Mouse (Mus musculus) gastrocnemius, postnatal 25 days (tissue): Measurements from ENCODE around the gene Fbxo8. TPM values are rescaled to one million over a fixed set of nuclear protein-coding genes. Genes with fewer than 3 reads are reported as not detected.

Experiments used
- DNase-seq: peaks from one replicate; pipeline ENCODE4 v3.0.0; 2022
- long read RNA-seq, 2 experiments: library from polyadenylated mRNA; stranded (forward); transcript quantifications; one replicate each; pipeline ENCODE4 v2.0.0; 2021
- total RNA-seq, 2 experiments: library from RNA; stranded (reverse); gene quantifications; 1 replicate in 1 of 2; 2 replicates in 1 of 2; pipeline ENCODE4 v1.2.3; 2021

Gene Fbxo8
- 10 to 100 TPM; 19.9 to 20.1 TPM for total RNA-seq
- long read RNA-seq, experiment 1, transcript Fbxo8-201 (6 exons, 3,571 nt), result major isoform, 11 of 13 reads
- long read RNA-seq, experiment 1, partial matches to known transcripts, result 0 of 13 reads
- long read RNA-seq, experiment 1, other reads (novel, unspliced or antisense), result 1 of 13 reads
- long read RNA-seq, experiment 2, transcript Fbxo8-201 (6 exons, 3,571 nt), result major isoform, 14 of 20 reads
- long read RNA-seq, experiment 2, partial matches to known transcripts, result 1 of 20 reads
- long read RNA-seq, experiment 2, other reads (novel, unspliced or antisense), result 5 of 20 reads

DNA sequence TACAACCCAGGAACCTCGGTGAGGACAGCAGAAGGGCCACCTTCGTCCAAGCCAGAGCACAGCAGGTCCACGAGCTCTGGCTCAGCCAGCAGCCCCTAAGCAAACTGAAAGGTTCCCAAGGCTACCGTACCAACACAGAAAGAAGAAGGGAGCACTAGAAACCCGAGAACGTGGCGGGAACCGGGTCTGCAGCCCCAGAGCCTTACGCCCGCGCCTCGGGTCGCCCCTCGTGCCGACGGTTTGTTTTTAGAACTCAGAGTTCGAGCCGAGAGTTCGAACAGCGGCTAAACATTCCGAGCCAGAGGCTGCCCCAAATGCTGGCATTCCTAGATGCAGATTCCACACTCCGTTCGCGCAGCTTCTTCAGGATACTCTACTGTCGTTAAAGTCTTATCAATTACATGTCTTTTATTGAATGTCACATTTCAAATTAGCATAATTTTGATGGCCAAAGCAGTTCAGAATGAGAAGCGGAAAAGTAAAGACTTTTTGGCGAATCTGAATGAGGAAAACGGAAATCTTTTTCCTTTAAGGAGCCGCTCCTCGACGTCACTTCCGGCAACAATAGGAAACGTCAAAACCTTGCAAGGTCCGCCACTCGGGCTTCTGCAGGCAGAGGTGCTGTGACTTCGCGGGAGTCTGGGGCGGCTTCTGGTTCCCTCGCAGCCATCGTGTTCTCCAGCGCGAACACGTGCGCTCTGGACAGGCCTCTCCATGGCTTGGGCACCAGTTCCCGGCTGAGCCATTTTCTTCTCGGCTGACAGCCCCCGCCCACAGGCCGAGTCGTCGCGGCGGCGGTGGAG is at the start of gene Fbxo8, which contains the start of gene Cep44:
Gene Fbxo8, plus strand, starts transcription at position 533 of the 803 bp plus-strand sequence.
Gene Cep44, minus strand, starts transcription at position 490 of the 803 bp plus-strand sequence.
- peak; percentile 73 for DNase-seq

DNA sequence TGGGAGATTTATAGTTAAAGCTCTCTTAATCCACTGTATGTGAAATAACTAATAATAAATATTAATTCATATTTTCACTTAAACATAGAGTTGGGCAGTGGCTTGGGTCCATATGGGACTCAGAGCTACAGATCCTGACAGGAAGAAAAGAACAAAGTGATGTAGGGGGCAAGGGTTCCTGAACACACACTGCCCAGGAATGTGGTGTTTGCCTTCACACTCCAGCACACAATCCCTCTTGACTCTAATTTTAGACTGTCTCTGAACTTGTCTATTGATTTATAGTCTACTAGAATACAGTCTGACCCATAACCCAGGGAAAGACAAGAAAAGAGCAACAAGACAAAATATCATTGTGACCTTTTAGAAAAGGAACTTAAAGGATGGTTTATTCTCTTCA is 49.0 kb upstream of the Fbxo8 start:
- DNase-seq, result no peak

DNA sequence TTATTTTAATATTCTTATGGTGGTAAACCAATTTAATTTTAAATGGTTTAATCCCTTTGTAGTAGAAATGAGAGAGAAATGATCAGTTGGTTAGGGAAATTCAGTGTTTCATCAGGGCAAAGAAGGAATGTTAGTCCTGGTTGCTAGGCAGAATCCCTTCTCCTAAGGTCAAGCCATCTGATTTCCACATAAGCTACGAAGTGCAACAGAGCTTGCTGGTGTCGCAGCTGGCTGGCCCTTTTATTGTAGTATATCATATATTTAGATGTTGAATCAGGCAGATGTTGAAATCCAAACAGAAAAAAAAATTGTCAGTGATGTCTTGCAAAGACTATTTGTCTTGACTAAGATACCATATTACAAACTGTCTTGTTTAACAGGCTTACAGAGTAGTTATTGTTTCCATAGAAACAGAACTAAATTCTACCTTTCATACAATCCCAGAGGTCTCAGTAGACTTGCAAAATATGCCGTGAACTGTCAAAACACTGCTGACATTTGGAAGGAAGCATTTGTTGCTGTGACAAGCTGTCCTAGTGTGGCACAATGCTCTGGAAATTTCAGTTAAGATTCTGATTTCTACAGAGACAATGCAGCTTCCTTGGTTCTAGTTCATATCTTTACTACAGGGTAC is 42.5 kb upstream of the Fbxo8 start:
- DNase-seq, result no peak

DNA sequence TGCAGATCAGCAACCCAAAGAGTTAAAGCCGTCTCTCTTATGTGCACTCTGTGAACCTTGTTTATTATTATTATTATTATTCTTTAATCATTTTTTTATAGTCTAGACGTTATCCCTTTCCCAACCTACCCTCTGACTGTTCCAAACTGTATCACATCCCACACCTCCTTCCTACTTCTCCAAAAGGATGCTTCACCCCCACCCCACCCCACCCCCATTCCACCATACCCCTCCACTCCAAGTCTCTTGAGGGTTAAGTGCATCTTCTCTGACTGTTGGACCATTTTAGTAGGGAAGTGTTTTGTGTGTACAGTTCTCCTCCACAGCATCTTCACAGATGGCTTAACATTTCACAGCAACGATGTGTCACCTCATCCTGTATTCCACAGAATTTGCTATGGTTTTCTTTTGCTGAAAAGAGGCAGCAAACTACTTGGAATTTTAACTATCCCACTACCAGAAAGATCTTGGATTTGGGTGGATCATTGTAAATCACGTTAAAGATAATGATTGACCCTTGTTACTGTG is 41.9 kb upstream of the Fbxo8 start:
- DNase-seq, result no peak

DNA sequence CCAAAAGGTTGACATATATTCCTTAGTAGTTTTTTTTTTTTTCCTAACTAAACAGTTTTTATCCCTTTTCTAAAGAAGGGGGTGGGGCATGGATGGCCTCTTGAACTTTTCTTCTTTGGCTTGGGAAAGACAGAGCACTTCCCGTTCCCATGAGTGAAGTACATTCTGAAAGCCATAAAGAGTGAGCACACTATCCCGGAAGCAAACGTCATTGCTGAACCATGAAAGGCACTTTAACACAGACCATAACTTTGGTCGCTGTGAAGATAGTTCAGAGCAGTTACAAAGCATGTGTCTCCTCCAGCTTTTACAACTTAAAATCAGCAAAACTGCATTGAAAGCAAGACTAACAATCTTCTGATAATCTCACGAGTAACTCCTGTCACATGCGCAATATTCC is 32.0 kb upstream of the Fbxo8 start:
- DNase-seq, result no peak

DNA sequence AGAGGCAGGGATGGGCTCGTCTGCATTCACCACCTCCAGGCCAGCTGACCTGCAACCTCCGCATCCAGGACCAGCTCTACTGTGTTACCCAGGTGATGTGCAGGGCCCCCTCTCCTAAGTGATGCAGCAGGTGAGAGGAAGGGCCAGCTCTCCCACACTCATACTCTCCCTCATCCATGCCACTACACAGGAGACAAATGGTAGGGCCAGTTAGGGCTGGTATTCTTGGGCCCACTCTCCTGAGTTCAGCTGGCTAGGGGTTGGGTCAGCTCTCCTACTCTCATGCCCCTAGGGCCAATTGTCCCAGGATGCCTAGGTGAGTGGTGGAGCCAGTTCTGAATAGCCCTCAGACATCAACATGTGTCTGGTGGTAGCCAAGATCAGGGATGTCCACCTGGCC is 30.6 kb upstream of the Fbxo8 start:
- no peak for DNase-seq

DNA sequence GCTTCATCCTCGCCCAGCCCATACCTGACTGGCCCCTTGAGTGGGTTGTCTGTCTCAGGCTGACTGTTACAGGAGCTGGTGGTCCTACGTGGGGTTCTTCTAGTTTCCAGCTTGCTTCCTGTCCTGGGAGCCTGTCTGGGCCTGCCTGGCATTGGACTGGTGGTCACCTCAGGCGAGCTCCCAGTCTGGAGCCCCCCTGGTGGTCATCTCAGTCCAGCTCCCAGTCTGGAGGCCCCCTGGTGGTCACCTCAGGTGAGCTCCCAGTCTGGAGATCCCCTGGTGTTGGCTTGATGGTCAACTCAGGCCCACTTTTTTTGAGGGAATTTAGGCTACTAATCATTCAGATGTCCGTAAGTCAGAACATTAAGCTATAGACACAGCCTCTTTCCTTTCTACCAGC is 29.8 kb upstream of the Fbxo8 start:
- no peak for DNase-seq

DNA sequence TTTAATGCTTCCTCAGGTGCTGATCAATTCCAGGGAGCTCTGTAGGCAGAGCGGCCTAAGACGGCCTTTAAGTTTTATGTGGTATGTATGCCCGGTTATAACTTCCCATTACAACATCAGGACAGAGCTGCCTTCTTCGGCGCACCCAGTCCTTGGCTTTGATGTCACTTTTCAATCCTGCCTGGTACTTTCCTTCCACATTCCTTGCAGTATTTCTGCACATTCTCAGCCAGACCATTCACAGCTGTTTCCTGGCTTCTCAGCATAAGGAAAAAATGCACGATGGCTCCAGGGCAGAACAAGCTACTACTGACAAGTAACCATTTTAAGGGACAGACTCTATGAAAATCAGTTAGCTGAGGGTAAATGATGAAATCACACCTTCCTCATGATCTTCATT is 22.0 kb upstream of the Fbxo8 start:
- no peak for DNase-seq

DNA sequence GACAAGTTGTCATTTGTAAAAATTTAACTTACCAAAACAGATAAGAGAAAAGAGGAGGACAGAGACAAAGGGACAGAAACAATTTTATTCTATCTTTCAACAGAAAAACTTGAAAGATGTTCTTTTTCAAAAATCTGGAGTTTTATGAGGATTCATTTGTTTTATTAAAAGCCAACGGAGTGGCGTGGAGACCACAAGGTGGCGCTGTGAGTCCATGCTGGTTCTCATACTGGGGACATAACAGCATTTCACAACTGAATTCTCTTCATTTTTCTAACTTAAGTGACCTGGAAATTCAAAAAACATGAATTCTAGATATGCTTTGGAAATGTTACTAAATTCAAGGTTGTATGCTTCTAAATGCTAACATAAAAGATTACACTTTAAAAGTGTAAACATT is 20.5 kb upstream of the Fbxo8 start:
- DNase-seq, result no peak

DNA sequence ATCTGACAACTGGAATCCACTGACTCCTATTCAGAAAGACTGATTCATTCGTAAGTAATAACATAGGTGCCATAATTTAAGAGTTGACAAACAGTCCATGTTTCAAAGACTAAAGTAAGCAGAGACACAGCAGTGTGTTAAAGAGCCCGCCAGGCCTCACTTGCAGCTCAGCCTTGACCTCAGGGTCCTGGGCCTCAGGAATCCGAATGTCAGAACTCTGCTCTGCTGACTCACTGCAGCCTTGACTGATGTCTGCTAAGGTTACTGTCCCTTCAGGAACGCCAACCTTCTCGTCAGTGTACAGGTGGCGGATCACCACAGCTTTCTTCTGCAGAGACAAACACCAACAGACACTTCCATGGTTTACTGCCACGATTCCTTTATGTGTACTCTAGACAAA is 10.2 kb upstream of the Fbxo8 start:
- no peak for DNase-seq

DNA sequence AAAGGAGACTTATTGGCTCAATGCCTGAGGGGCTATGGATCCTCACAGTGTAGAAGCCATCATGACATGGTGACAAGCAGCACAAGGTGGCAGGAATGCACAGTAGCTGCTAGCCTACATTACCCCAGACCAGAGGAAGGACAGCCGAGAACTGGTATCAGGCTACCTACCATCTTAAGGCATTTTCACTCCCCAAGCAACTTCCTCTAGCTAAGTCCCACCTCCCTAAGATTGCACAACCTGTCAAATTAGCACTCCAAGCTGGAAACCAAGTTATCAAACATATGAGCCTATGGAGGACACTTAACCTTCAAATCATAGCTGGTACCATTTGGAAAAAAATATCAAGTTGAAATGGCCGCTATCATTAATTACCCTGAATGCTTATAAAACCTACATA is 3.0 kb upstream of the Fbxo8 start:
- DNase-seq, result no peak

DNA sequence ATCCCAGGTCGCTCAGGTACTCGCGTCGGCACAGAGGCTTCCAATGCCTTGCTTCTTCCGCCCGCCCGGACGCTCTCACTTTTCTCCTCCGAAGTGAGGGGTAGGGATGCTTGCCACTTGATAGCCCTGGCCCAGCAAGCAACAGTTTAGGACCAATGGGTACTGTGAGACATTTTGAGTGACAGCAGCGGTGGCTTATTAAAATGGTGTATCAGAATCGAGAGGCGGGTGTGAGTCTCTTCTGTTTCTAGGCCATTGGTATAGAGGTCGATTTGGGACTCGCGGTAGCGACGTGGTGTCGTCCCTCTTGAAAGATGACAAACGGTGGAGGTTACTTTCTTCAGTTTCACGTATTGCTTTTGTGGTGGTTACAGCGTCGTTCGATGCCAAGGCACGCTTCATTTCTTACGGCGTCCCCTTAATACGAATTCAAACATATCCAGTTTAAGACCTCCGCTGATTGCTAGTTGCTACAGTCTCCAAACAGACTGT is 517 bp downstream of the Fbxo8 start:
- DNase-seq, result peak; percentile 91

DNA sequence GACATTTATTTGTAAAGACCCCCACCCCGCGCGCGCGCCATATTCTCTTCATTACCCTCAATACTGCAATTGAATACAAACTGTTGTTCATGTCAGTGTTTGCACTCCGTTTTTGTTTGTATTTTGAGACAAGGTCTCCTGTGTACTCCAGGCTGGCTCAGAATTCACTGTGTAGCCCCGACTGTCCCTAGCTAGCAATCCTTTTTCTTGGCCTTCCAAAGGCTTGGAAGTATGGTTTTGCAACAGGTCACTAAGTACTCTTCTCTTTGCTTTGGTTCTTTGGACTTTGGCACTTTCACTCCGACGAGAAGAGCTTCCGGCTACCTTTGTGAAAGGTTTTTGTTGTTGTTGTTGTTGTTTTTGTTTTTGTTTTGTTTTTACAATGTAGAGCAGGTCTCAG is 1.2 kb downstream of the Fbxo8 start:
- no peak for DNase-seq

DNA sequence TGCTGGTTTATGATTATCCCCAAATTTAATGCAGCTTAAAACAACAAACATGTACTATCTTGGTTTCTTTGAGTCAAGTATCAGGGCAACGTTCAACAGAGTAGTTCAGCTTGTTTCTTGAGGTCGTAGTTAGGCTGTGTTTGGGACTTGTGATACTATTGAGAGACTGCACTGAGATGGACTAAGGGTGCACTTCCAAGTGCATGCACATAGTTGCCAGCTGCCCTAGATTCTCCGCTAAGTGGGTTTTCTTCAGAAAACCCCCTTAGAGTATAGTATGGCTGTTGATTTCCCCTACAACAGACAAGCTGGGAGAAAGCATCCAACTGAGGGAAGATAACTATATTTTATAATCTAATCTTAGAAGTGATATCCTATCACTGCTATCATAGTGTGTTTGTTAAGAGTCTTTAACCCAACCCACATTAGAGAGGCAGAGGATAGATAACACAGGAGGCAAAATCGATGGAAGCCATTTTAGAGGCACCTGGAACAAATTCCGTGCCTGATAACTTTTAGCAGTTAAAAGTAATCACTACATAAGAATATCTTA is 1.7 kb downstream of the Fbxo8 start:
- no peak for DNase-seq

DNA sequence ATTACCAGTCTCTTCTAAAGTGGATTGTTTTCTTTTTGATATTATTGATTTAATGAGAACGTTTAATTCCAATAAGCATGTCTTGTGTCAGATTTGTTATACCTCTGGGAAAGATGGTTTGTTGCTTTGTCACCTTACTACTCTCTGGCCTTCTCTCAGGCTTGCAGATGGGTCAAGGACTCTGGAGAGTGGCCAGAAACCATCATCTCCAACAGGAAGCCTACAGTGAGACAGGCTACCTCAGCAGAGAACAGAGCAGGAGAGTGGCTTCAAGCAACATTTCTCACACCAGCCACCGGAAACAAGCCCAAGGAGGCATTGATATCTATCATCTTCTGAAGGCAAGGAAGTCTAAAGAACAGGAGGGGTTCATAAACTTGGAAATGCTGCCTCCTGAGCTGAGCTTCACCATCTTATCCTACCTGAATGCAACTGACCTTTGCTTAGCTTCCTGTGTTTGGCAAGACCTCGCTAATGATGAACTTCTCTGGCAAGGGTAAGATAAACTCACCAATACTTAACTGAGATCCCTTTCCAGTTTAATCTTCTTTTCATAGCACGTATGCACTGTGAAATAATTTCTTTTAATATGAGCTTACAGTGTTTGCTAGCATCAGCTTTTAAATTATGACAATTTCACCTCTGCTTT is 13.6 kb downstream of the Fbxo8 start:
- DNase-seq, result no peak

DNA sequence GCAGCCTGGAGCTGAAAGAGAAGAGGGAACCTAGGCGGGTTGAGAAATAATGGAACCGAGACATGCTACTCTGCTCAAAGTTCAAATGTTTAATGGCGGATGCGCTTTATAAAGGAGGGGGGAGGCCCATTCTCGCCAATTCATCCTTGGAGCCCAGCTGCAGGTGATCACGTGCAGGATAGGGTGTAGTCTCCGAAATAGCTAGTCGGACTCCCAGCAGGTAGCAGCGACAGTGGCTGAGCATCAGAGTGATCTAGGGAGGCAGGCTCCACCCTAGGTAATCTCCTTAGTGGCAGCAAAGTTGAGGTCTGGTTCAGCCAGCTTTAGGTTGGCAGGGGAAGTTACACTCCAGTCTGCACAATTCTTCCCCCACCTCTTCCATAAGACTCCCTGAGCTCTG is 16.0 kb downstream of the Fbxo8 start:
- no peak for DNase-seq

DNA sequence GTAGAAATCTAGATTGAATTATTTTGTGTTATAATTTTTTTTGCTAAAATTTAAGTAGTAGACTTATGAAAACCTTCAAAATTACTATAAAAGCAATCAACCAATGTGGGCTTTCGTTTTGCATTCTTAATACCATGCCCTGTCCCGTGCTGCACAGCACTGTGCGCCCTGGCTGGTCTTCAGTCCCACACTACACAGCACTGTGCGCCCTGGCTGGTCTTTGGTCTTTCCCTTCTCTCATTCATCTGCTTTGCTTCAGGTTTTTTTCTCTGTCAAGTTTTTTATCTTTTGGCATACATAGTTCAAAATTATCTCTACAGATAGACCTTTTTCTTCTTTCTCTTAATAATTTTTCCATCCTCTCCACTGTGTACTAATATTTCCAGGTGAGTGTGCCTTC is 30.0 kb downstream of the Fbxo8 start:
- no peak for DNase-seq

DNA sequence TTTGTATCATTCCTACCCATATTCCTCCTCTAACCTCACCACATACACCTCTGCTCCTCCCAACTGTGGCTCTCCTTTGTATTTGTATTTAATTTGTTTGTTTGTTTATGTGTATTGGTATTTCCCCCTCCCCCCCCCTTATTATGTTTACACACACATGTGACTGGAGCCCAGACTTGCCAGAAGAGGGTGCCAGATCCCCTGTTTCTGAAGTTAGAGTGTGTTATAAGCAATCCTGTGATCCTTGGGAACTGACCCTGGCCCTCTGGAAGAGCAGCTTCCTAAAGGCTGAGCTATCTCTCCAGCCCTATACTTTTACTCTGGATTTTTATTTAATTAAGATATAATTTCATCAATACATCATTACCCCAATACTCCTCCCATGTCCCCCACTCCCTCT is 32.0 kb downstream of the Fbxo8 start:
- no peak for DNase-seq

DNA sequence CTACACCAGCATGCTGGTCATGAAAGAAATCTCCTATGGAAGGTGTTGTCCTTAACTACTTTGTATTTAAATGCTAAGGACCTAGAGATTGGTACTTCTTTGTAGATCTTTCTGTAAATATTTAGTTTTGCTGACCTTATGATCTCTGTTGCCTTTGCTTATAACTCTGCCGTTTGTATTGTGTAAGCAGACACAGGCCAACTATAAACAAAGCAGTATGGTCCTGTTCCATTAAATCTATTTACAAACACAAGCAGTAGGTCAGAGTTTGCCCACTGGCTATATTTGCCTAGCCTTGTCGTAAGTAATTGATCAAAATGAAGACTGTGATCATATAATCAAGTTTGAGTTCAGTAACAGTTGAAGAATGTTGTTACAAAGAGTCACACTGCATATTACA is 38.1 kb downstream of the Fbxo8 start:
- no peak for DNase-seq

DNA sequence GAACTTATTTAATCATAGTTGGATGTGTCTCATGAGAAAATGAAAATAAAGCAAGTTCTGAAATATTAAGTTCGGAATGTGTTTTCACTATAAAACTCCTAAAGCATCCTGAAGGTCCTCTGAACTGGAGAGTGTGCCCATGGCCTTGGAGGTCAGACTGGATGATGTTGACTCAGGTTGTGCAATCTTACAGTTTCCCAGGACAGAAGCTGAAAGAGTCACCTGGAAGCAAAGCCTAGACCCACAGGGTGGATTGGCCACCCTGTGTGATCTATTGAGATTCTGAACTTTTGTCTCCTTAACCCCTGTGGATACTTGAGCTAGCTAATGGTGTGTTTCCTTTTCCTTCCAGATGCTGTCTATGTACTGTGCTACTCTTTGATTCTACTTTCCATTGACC is 40.2 kb downstream of the Fbxo8 start:
- no peak for DNase-seq

DNA sequence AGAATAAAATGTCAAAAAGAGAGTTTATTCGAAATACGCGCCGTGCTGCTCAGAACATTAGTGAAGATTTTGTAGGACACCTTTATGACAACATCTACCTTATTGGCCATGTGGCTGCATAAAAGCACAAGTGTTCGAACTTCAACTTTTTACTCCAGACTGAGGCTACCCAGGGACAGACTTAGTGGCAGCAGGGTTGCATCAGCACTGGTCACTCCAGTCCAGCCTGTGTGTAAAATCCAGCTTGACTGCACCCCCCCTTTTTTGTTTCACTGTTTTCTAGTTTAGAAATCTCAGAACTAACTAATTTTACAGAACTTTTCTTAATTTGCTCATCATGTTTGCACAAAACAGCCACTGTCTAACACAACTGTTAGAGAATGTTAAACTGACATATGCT is 40.6 kb downstream of the Fbxo8 start:
- DNase-seq, result no peak

DNA sequence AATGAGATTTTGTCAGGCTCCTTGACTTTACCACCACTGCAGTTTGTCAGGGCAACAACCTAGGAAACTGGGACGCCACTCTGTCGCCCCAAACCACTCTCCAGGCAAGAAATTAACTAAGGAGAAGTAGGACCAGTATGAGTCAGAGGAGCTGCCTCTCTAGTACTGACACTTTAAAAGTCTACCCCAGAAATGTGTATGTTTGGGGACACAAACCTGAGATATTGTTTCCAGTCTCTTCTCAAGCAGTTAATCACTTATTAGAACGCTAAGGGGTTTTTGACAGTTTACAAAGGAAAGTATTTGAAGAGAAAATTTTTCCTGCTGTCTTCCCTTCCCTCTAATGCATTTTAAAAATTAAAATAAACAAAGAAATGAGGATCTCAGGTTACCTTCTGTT is 55.6 kb downstream of the Fbxo8 start:
- no peak for DNase-seq
